Mouse (Mus musculus) Patski (cell line): Measurements from ENCODE around the gene Armh3. TPM values are rescaled to one million over a fixed set of nuclear protein-coding genes. Genes with fewer than 3 reads are reported as not detected.

Experiments
- ATAC-seq: fragments of 100-300 bp; one replicate; pipeline ENCODE4 v1.8.0; 2021
- CTCF ChIA-PET: fragments of 350-600 bp; sonication (Branson Sonifier 250); formaldehyde crosslinking; loops from one replicate; lab custom pipeline; 2022; ENCODE audit warnings: inconsistent platforms; lab: Charles Lee
- POLR2A ChIA-PET: fragments of 350-600 bp; sonication (Branson Sonifier 250); formaldehyde crosslinking; loops from one replicate; lab custom pipeline; 2022; ENCODE audit warnings: antibody characterized with exemption, inconsistent platforms; lab: Charles Lee
- DNase-seq: peaks from one replicate; pipeline ENCODE4 v3.0.0-alpha.2; 2011; ENCODE audit warnings: low read depth, low spot score
- H3K27me3 ChIP-seq: fragments of 371-371 bp; one replicate; pipeline ENCODE4 v1.5.1; 2021
- CTCF ChIP-seq: fragments of 100-300 bp; IDR thresholded peaks from one replicate; pipeline ENCODE4 v1.5.1; 2021
- in situ Hi-C: fragments of 300-500 bp; cut with MboI; formaldehyde crosslinking; loops from 3 replicates; pipeline ENCODE4 v1.11.1; 2018; ENCODE audit warnings: low pct_unique_long_range_greater_than_20kb, mixed read lengths
- polyA plus RNA-seq: library from polyadenylated mRNA; unstranded; gene quantifications from one replicate; pipeline ENCODE4 v1.2.3, GENCODE M21; 2021

The Armh3 gene
- polyA plus RNA-seq, 1 experiment from 2014 or later: 18.4 TPM

DNA sequence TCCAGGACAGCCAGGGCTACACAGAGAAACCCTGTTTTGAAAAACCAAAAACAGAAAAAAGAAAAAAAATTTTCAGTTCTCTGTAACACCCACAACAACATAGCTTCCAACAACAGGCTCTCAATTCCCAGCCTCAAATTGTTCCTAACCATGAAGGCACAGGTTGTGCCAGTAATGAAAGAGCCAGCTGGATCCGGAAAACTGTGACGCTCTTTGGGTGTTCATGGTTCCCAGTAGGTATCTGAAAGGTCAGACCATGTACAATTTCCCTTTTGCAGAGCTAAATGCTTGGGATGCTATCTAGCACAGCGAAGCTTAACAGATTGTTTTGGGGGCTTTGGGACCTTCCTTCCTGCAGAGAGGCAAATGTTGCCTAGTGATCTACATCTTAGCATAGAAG lies 82.3 kb downstream of the Armh3 start:
- POLR2A ChIA-PET: no interaction called here

GRCm38 (mm10) chr19:45913036-45913435 lies 85.3 kb downstream of the Armh3 start:
- CTCF ChIA-PET: interaction anchor here (1.2 kb wide), 1 partner anchor 10 kb away, joined by 4 read pairs; no protein-coding TSS in a partner anchor
- POLR2A ChIA-PET: no interaction called here
- H3K27me3 ChIP-seq: no peaks in the 10 kb centered on the region
- TF ChIP-seq CTCF: no peak
- in situ Hi-C loops: no loop called here
- DNase-seq: no peak
- no peak for ATAC-seq

More for the DNA sequence above, 82.3 kb downstream of the Armh3 start:
- no peaks in the 10 kb centered on the region for H3K27me3 ChIP-seq
- TF ChIP-seq CTCF: no peak
- CTCF ChIA-PET: interaction anchor here (1.6 kb wide), 1 partner anchor 10 kb away, joined by 3 read pairs; no protein-coding TSS in a partner anchor
- no peak for DNase-seq
- no peak for ATAC-seq
- in situ Hi-C loops: no loop called here

- no peak for DNase-seq
- H3K27me3 ChIP-seq: no peaks in the 10 kb centered on the region
- TF ChIP-seq CTCF: no peak
- in situ Hi-C loops: no loop called here
- CTCF ChIA-PET: interaction anchor here (1.2 kb wide), 1 partner anchor 11 kb away, joined by 4 read pairs; no protein-coding TSS in a partner anchor
- ATAC-seq: no peak
- POLR2A ChIA-PET: no interaction called here
Measured at GRCm38 (mm10) chr19:45912376-45912775, 85.9 kb downstream of the Armh3 start.

GRCm38 (mm10) chr19:45911236-45912025 lies 86.9 kb downstream of the Armh3 start:
- POLR2A ChIA-PET: no interaction called here
- in situ Hi-C loops: no loop called here
- ATAC-seq (no peak), DNase-seq (no peak)
- TF ChIP-seq CTCF: no peak
- H3K27me3 ChIP-seq: no peaks in the 10 kb centered on the region
- CTCF ChIA-PET: no interaction called here

GRCm38 (mm10) chr19:45908246-45908645 lies 90.0 kb downstream of the Armh3 start:
- CTCF ChIA-PET: interaction anchor here (1.0 kb wide), 1 partner anchor 9 kb away, joined by 3 read pairs; no protein-coding TSS in a partner anchor
- ATAC-seq (no peak), DNase-seq (no peak)
- TF ChIP-seq CTCF: no peak
- POLR2A ChIA-PET: interaction anchor here (0.7 kb wide), 1 partner anchor 99 kb away, joined by 3 read pairs; no protein-coding TSS in a partner anchor
- in situ Hi-C loops: no loop called here
- H3K27me3 ChIP-seq: no peaks in the 10 kb centered on the region

- no peaks in the 10 kb centered on the region for H3K27me3 ChIP-seq
- POLR2A ChIA-PET: no interaction called here
- DNase-seq (no peak), ATAC-seq (no peak)
- in situ Hi-C loops: no loop called here
- CTCF ChIA-PET: no interaction called here
- no peak for TF ChIP-seq CTCF
Measured at GRCm38 (mm10) chr19:45907416-45907815, 90.9 kb downstream of the Armh3 start.

DNA sequence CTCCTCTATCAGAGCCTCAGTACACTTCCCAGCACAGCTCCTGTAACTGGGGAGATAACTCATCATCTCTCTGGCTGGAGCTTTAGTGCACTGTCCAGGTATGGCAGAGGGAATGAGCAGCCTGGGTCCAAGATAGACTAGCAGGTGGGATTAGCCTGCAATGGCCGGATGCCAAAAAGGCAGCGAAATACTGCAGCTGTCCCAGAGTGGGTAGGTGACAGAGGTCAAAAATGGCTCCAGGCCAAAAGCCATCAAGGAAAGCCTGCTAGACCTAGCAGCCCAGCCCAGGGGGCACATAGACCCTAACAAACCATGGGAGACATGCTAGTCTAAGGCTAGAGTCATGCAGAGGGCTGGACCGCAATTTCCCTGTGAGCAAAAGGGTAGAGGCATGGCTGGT lies 94.4 kb downstream of the Armh3 start:
- ChIA-PET CTCF (interaction anchor here (1.2 kb wide), 1 partner anchor 45 kb away, joined by 3 read pairs; no protein-coding TSS in a partner anchor), POLR2A (interaction anchor here (0.9 kb wide), 1 partner anchor 115 kb away, joined by 3 read pairs; no protein-coding TSS in a partner anchor)
- in situ Hi-C loops: no loop called here
- no peaks in the 10 kb centered on the region for H3K27me3 ChIP-seq
- DNase-seq (no peak), ATAC-seq (no peak)
- no peak for TF ChIP-seq CTCF

GRCm38 (mm10) chr19:45902390-45903035 lies 95.8 kb downstream of the Armh3 start:
- CTCF ChIA-PET: no interaction called here
- in situ Hi-C loops: no loop called here
- H3K27me3 ChIP-seq: no peaks in the 10 kb centered on the region
- POLR2A ChIA-PET: no interaction called here
- no peak for TF ChIP-seq CTCF
- no peak for ATAC-seq
- DNase-seq: no peak

DNA sequence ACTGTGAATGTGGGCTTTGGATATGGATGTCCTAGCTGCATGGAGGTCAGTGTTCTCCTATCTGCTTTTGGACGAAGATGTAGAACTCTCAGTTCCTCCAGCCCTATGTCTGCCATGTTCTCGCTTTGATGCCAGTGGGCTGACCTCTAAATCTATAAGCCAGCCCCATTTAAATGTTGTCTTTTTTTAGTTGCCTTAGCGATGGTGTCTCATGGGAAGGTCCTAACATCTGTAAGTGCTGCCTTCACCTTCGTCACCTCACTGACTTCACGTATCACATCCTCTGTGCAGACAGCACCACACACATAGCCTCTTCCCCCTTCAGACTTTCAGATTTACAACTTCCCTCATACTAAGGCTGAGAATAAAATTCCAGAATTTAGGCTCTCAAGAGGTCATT lies 97.5 kb downstream of the Armh3 start:
- in situ Hi-C loops: no loop called here
- ChIA-PET POLR2A (no interaction called here), CTCF (no interaction called here)
- no peaks in the 10 kb centered on the region for H3K27me3 ChIP-seq
- ATAC-seq (no peak), DNase-seq (no peak)
- no peak for TF ChIP-seq CTCF

- POLR2A ChIA-PET: no interaction called here
- in situ Hi-C loops: no loop called here
- DNase-seq (no peak), ATAC-seq (no peak)
- CTCF ChIA-PET: interaction anchor here (1.4 kb wide), 1 partner anchor 119 kb away, joined by 3 read pairs; no protein-coding TSS in a partner anchor
- no peaks in the 10 kb centered on the region for H3K27me3 ChIP-seq
- TF ChIP-seq CTCF: no peak
Measured at GRCm38 (mm10) chr19:45895726-45896125, 102.6 kb downstream of the Armh3 start.

DNA sequence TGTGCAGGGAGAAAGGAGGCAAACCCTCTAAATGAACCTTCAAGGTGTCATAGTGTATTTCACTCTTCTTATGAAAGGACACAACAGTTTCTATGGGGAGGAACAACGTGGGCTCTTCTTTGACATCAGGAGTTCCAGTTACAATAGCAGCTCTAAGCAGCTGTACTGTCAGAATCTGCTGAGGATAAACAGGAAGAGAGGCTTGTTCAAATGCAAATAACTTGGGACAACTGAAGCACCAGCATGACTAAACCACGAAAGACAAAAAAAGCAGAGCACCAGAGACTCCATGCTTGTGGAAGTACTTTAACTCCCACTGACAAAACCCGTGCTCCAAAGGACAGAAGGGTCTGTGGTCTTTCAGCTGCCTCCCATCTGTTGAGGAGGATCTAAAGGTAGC lies 116.2 kb downstream of the Armh3 start:
- H3K27me3 ChIP-seq: no peaks in the 10 kb centered on the region
- ChIA-PET CTCF (no interaction called here), POLR2A (no interaction called here)
- TF ChIP-seq CTCF: no peak
- in situ Hi-C loops: no loop called here
- DNase-seq (no peak), ATAC-seq (no peak)
